14 mouse cellular contexts compared by ENCODE assay signal in genomic region chrX:160455686-160456085, GRCm38 (mm10). TPM values are rescaled to one million over a fixed set of nuclear protein-coding genes. Genes with fewer than 3 reads are reported as not detected.
DNase-seq lines count a peak whose midpoint lies in the region; ATAC-seq lines count a peak whose summit lies in the region.
"Had no signal": no experiment of that assay in that cellular context is flagged by ENCODE, and none has a peak within 500 bp of the region (broad histone marks: within the 10 kb centered on the region; RNA-seq: fewer than 3 reads in every experiment).

No protein-coding gene starts in this region.

- no peak overlapping the region for H3K9ac ChIP-seq in kidney, embryonic 14.5 days (ENCODE audit: low read depth, low read length)
- H3K9ac ChIP-seq: lung, embryonic 15.5 days; midbrain, embryonic 15.5 days had no signal

- no peak overlapping the region for H3K4me3 ChIP-seq in kidney, embryonic 14.5 days (ENCODE audit: low read length)
- H3K4me3 ChIP-seq: erythroblast, embryonic 14.5 days; lung, embryonic 15.5 days; midbrain, embryonic 15.5 days had no signal

- peak; percentile 2 for DNase-seq in embryo, embryonic 11 days
- no peak for DNase-seq in embryo, embryonic 9.5 days (ENCODE audit: extremely low spot score)
- DNase-seq in kidney, adult 9 months: peak; percentile 13
- DNase-seq in ovary, postnatal 14 days (ENCODE audit: low spot score): peak; percentile 1
- DNase-seq in ovary, adult 18-20 months (ENCODE audit: low spot score): no peak
- DNase-seq in lung, postnatal 36 days: peak; percentile 12
- DNase-seq in frontal cortex, postnatal 25 days (ENCODE audit: low spot score in 2 of 2): no peak
- DNase-seq: cerebellum, postnatal 36 days; gastrocnemius, postnatal 25 days; thymus, adult 2 months had no signal

- no peaks in the 10 kb centered on the region for H3K36me3 ChIP-seq in kidney, embryonic 14.5 days (ENCODE audit: control insufficient read depth, insufficient read depth, low read length)
- H3K36me3 ChIP-seq: lung, embryonic 15.5 days; midbrain, embryonic 15.5 days had no signal

- no peaks in the 10 kb centered on the region; the same call in 1 of the 2 replicates for H3K27me3 ChIP-seq in kidney, embryonic 14.5 days (ENCODE audit: control insufficient read depth, insufficient read depth, low read length)
- H3K27me3 ChIP-seq: lung, embryonic 15.5 days had no signal

- H3K9me3 ChIP-seq in kidney, embryonic 14.5 days (ENCODE audit: control insufficient read depth, low read length): no peaks in the 10 kb centered on the region
- H3K9me3 ChIP-seq: lung, embryonic 15.5 days; midbrain, embryonic 15.5 days had no signal

- ATAC-seq in kidney, embryonic 14.5 days (ENCODE audit: low FRiP score, low TSS enrichment): no peak
- ATAC-seq: midbrain, embryonic 15.5 days had no signal

- no peak overlapping the region for H3K4me2 ChIP-seq in kidney, embryonic 14.5 days (replicated peaks; ENCODE audit: low read depth, low read length)
- H3K4me2 ChIP-seq: lung, embryonic 15.5 days; midbrain, embryonic 15.5 days had no signal

- no peaks in the 10 kb centered on the region for H3K4me1 ChIP-seq in kidney, embryonic 14.5 days (ENCODE audit: control insufficient read depth, insufficient read depth, low read length)
- H3K4me1 ChIP-seq: lung, embryonic 15.5 days; midbrain, embryonic 15.5 days had no signal

- 74% methylated on average over 5 of the region's 5 CpGs for WGBS in kidney, embryonic 14.5 days

- no peak overlapping the region for H3K27ac ChIP-seq in kidney, embryonic 14.5 days (ENCODE audit: low read depth, low read length)
- H3K27ac ChIP-seq: lung, embryonic 15.5 days; midbrain, embryonic 15.5 days had no signal

RNA-seq across cellular contexts. Expression of gene Phka2, which starts 46.3 kb away (rescaled TPM):
- 10.5 and 20.6 TPM in 2 replicates for polyA plus RNA-seq in kidney, embryonic 14.5 days (2014; fragmentation: Nextera tagmentation; extraction: Ambion mirVana)

Comparison
In these comparisons a context has a peak if more than half of its experiments do, and no peak if none do; other contexts are left out.
1. DNase-seq: peak in embryo, embryonic 11 days (single experiment), kidney, adult 9 months (single experiment), ovary, postnatal 14 days (single experiment) and lung, postnatal 36 days (single experiment); none in embryo, embryonic 9.5 days (single experiment), ovary, adult 18-20 months (single experiment) and frontal cortex, postnatal 25 days (0 of 2).